Mouse (Mus musculus): Measurements from ENCODE around the gene Wdr64.

Wdr64 gene

GRCm38 (mm10) chr1:175698293-175698692 lies at the start of gene Wdr64:
Gene Wdr64, plus strand, starts transcription at chr1:175698593.
- DNase-seq (ENCODE audit: low read depth, low spot score) = no peak

DNA sequence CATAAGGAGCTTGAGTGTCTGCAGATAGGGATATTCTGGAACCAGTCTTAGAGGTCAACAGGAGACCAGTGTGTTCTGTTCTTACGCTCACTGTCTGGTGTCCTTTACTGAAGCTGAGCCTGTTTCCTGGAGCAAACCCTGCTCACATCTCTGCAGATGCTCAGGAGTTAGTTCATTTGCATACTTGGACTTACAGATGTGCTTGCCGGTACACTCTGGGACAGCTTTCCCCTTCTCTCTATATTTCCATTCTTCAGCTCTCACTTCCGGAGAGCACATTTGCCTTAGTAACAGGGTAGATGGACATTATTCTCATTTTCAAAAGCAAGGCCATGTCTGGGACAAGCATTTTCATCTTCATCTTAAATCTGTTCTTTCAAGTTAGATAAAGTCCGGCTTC lies 49.8 kb upstream of the Wdr64 start:
- DNase-seq (ENCODE audit: low read depth, low spot score) = no peak

- DNase-seq (ENCODE audit: low read depth, low spot score) = no peak
Measured at GRCm38 (mm10) chr1:175659900-175660299, 38.5 kb upstream of the Wdr64 start.

GRCm38 (mm10) chr1:175668666-175669405 lies 29.6 kb upstream of the Wdr64 start:
- peak; percentile 67 for DNase-seq (ENCODE audit: low read depth, low spot score)

GRCm38 (mm10) chr1:175669456-175669855 lies 28.9 kb upstream of the Wdr64 start:
- DNase-seq (ENCODE audit: low read depth, low spot score) = no peak

DNA sequence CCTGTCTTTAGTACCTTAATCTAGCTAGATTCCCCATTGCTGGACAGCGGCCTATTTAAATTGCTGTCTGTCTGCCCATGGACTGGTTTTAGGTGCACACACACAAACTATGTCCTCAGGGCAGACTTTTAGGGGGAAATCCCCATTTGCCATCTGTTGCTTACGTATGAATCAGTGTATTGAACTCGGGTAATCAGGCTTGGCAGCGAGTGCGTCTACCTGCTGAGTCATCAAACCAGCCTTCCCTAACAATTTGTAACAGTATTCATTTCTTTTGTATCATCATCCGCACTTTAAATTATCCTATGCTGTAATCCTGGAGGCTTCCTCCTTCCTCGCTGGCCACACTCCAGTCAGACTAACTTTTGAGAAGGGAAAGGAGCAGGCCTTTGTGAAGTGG lies 28.4 kb upstream of the Wdr64 start:
- DNase-seq (ENCODE audit: low read depth, low spot score) = no peak

DNA sequence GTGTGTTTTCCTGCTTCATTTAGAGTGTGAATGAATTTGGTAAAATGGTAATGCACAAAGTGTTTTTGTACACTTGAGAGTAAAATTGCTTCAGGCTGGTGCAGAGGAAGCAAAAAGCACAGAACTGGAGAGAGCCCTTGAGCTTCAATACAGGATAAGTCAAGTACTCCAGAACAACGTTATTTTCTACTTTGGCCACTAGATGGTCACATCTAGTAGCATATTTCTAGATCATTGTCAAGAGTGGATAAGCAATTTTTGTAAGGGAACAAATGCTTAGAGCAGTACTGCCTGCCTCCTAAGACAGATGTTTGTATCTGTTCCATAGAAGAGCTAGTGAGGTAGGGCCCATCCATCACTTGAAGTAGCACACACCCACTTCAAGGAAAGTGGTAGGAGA lies 26.8 kb upstream of the Wdr64 start:
- peak; percentile 44 for DNase-seq (ENCODE audit: low read depth, low spot score)

- no peak for DNase-seq (ENCODE audit: low read depth, low spot score)
Measured at GRCm38 (mm10) chr1:175673563-175674325, 24.6 kb upstream of the Wdr64 start.

DNA sequence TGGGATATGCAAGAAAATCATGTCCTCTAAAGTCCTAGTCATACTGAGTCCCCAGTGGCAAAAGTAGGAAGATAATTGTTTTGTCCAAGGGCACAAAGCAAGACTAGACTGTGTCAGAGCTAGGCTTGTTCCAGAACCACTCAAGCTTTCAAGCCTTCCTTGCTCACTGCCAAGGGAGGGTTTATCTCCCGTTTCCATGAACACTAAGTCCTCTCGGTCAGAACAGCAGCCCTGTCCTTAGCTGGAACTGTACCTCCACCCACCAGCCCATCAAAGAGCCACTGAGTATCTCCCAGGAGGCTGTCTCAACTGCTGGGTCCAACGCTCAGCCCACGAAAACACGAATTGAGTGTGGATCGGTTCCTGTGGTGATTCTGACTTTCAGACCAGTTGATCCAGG lies 23.3 kb upstream of the Wdr64 start:
- peak; percentile 6 for DNase-seq (ENCODE audit: low read depth, low spot score)

DNA sequence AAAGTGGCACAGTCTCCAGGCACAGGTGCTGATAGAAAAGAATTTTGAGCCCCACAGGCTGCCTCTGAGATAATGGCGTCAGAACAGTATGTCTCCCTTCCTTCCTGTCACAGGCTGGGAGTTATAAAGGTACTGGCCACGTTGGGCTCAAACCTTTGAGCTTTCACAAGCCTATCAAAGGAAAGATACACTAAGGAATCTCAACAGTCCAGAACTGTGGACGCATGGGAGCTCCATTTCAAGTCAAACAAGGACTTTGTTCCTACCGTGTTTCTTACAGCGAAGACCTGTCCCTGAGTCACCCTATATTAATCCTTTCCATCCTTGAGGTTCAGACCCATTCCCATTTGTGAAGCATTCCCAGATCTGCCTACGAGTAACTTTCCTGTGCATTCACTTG lies 20.9 kb upstream of the Wdr64 start:
- no peak for DNase-seq (ENCODE audit: low read depth, low spot score)

DNA sequence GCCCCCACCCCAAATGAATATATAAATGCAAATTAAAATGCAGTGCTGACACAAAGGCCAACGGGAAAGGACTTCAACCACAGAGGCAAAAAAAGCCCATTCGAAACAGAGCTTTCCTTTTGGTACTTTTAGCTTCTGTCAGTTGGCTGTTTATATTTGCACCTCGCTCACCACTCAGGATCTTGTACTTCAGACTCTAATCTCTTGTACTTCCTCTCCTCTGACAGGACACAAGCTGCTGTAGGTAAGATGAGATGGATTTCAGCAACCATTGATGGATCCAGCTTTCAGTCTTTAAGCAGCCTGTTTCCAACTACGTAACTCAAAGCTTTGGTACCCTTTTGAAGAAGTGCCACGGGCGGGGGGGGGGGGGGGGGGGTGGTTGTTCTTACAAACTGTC lies 17.4 kb upstream of the Wdr64 start:
- DNase-seq (ENCODE audit: low read depth, low spot score) = no peak

GRCm38 (mm10) chr1:175691686-175692245 lies 6.6 kb upstream of the Wdr64 start:
- peak; percentile 7 for DNase-seq (ENCODE audit: low read depth, low spot score)

- DNase-seq (ENCODE audit: low read depth, low spot score) = peak; percentile 99
Measured at GRCm38 (mm10) chr1:175692246-175692996, 6.0 kb upstream of the Wdr64 start, which contains the start of the genes Opn3 and Chml. Gene Opn3, minus strand, starts transcription at chr1:175692776. Gene Chml, minus strand, starts transcription at chr1:175692901.

GRCm38 (mm10) chr1:175692997-175693361 lies 5.4 kb upstream of the Wdr64 start:
- DNase-seq (ENCODE audit: low read depth, low spot score) = no peak

- peak; percentile 24 for DNase-seq (ENCODE audit: low read depth, low spot score)
Measured at GRCm38 (mm10) chr1:175693429-175693960, 4.9 kb upstream of the Wdr64 start.

- DNase-seq (ENCODE audit: low read depth, low spot score) = peak; percentile 17
Measured at GRCm38 (mm10) chr1:175699375-175699774, 982 bp downstream of the Wdr64 start.

GRCm38 (mm10) chr1:175699796-175700195 lies 1.4 kb downstream of the Wdr64 start:
- DNase-seq (ENCODE audit: low read depth, low spot score) = no peak

- no peak for DNase-seq (ENCODE audit: low read depth, low spot score)
Measured at GRCm38 (mm10) chr1:175701145-175701544, 2.8 kb downstream of the Wdr64 start.

DNA sequence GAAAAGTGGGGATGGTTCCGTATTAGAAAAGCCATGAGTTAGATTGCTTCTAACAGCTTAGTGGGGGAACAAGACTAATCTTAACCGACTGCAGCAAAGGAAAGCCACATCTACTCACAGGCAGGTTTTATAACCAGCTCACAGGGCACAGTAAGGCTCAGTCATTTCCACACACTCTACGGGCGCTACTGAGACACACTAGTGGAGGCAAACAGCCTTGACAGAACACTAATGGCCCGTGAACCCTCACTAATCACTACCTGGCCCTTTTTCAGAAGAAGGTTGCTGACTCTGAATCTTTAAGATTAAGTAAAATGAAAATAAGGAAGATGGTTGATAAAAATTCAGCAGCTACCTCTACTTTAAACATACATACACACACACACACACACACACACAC lies 9.2 kb downstream of the Wdr64 start:
- DNase-seq (ENCODE audit: low read depth, low spot score) = no peak

GRCm38 (mm10) chr1:175708013-175708412 lies 9.6 kb downstream of the Wdr64 start:
- DNase-seq (ENCODE audit: low read depth, low spot score) = no peak

- no peak for DNase-seq (ENCODE audit: low read depth, low spot score)
Measured at GRCm38 (mm10) chr1:175712338-175712909, 14.0 kb downstream of the Wdr64 start.
